Mouse (Mus musculus) heart, embryonic 14.5 days (tissue): ENCODE data around the gene Sulf2. TPM values are rescaled to one million over a fixed set of nuclear protein-coding genes. Genes with fewer than 3 reads are reported as not detected.
A peak's percentile ranks its signal among the peaks of the same experiment; 100 is the strongest.

ENCODE experiments used
- ATAC-seq: fragments of 200-750 bp; cut with Nextera tagmentation; 2 replicates; pipeline ENCODE4 v1.8.0; 2017; ENCODE audit warnings: low read depth, moderate TSS enrichment; ENCODE audit not compliant: insufficient number of reproducible peaks, insufficient read depth, low FRiP score
- H3K27ac ChIP-seq, 2 experiments: fragments of 200-500 bp in 1 of 2; fragments of 300-500 bp in 1 of 2; sonication (generic) in 1 of 2; replicated peaks in 1 of 2; 2 replicates each; pipeline ENCODE4 v1.5.1; 2012 to 2014; ENCODE audit warnings: low read depth in 2 of 2, low read length in 2 of 2, control low read depth in 1 of 2, mild to moderate bottlenecking in 1 of 2, mixed read lengths in 1 of 2; ENCODE audit not compliant: control insufficient read depth in 1 of 2, insufficient read depth in 1 of 2
- H3K27me3 ChIP-seq: fragments of 300-500 bp; sonication (generic); 2 replicates; pipeline ENCODE4 v1.6.1; 2014; ENCODE audit warnings: mild to moderate bottlenecking, low read length, control low read depth; ENCODE audit not compliant: control insufficient read depth, insufficient read depth
- H3K36me3 ChIP-seq: fragments of 300-500 bp; sonication (generic); 2 replicates; pipeline ENCODE4 v1.6.1; 2014; ENCODE audit warnings: mild to moderate bottlenecking, control low read depth, low read length, mixed read lengths; ENCODE audit not compliant: control insufficient read depth, insufficient read depth
- H3K4me1 ChIP-seq, 2 experiments: fragments of 200-500 bp in 1 of 2; fragments of 300-500 bp in 1 of 2; sonication (generic) in 1 of 2; 2 replicates each; pipeline ENCODE4 v1.6.1; 2012 to 2014; ENCODE audit warnings: low read length in 2 of 2, control low read depth in 1 of 2, mixed read lengths in 1 of 2; ENCODE audit not compliant: control insufficient read depth in 2 of 2, insufficient read depth in 2 of 2
- H3K4me2 ChIP-seq: fragments of 300-500 bp; sonication (generic); 2 replicates; pipeline ENCODE4 v1.6.1; 2014; ENCODE audit warnings: mild to moderate bottlenecking, low read length
- H3K4me3 ChIP-seq, 2 experiments: fragments of 200-500 bp in 1 of 2; fragments of 300-500 bp in 1 of 2; sonication (generic) in 1 of 2; 2 replicates each; pipeline ENCODE4 v1.5.1; 2012 to 2014; ENCODE audit warnings: low read length in 2 of 2, mild to moderate bottlenecking in 2 of 2, control low read depth in 1 of 2, low read depth in 1 of 2, moderate library complexity in 1 of 2; ENCODE audit not compliant: control insufficient read depth in 1 of 2, insufficient read depth in 1 of 2
- H3K9ac ChIP-seq: fragments of 300-500 bp; sonication (generic); 2 replicates; pipeline ENCODE4 v1.6.1; 2014; ENCODE audit warnings: mild to moderate bottlenecking, low read length
- H3K9me3 ChIP-seq: fragments of 300-500 bp; sonication (generic); 2 replicates; pipeline ENCODE4 v1.6.1; 2016; ENCODE audit warnings: low read length, control low read depth; ENCODE audit not compliant: control insufficient read depth
- WGBS: fragments of 180-500 bp; shearing (Covaris S2); extraction: QIAGEN DNeasy Blood & Tissue Kit; methylation state at CpG from one replicate; pipeline ENCODE4 v1.1.7; 2014; 5-methylcytosine and 5-hydroxymethylcytosine counted together
- polyA plus RNA-seq: library from polyadenylated mRNA; unstranded; fragments of >200 nt; fragmentation: Nextera tagmentation; extraction: Ambion mirVana; gene quantifications from 2 replicates; pipeline ENCODE4 v1.2.1, GENCODE M21; 2014

Gene Sulf2
- polyA plus RNA-seq, 1 experiment from 2014 or later = 115 TPM

GRCm38 (mm10) chr2:166079231-166079630 is 76.2 kb downstream of the Sulf2 start:
- ATAC-seq = no peak
- Histone ChIP-seq H3K4me1 (peaks cover 23 to 48% of the 10 kb centered on the region in 2 experiments), H3K9me3 (no peaks in the 10 kb centered on the region), H3K4me3 (no peak overlapping the region), H3K4me2 (no peak overlapping the region), H3K27ac (0 out of 4 replicates have a peak overlapping the region, but pooled peaks of 1 of the 2 experiments have one; percentile 98), H3K9ac (no peak overlapping the region), H3K27me3 (no peaks in the 10 kb centered on the region), H3K36me3 (peaks cover 68% of the 10 kb centered on the region)
- WGBS = 93% methylated on average over 14 of the region's 14 CpGs

- H3K9ac ChIP-seq = no peak overlapping the region
- peaks cover 68% of the 10 kb centered on the region for H3K36me3 ChIP-seq
- no peak for ATAC-seq
- no peak overlapping the region for H3K4me3 ChIP-seq
- H3K4me2 ChIP-seq = no peak overlapping the region
- no peaks in the 10 kb centered on the region for H3K27me3 ChIP-seq
- H3K9me3 ChIP-seq = no peaks in the 10 kb centered on the region
- H3K27ac ChIP-seq = no peak overlapping the region
- peaks cover 23 to 35% of the 10 kb centered on the region in 2 experiments for H3K4me1 ChIP-seq
- WGBS = 81% methylated on average over 9 of the region's 9 CpGs
These were observed 78.1 kb downstream of the Sulf2 start for GRCm38 (mm10) chr2:166077371-166077770.

GRCm38 (mm10) chr2:166074322-166074721 is 81.1 kb downstream of the Sulf2 start:
- Histone ChIP-seq H3K27me3 (no peaks in the 10 kb centered on the region), H3K4me2 (no peak overlapping the region), H3K36me3 (peaks cover 90% of the 10 kb centered on the region), H3K9me3 (no peaks in the 10 kb centered on the region), H3K4me1 (peaks cover 0 to 6% of the 10 kb centered on the region in 2 experiments; a peak in 3 of 4 replicates), H3K27ac (no peak overlapping the region), H3K4me3 (no peak overlapping the region), H3K9ac (no peak overlapping the region)
- ATAC-seq = no peak
- WGBS = 65% methylated on average over 6 of the region's 6 CpGs

- H3K4me1 ChIP-seq = peaks cover 0 to 6% of the 10 kb centered on the region in 2 experiments; a peak in 3 of 4 replicates
- H3K27ac ChIP-seq = no peak overlapping the region
- no peak overlapping the region for H3K4me2 ChIP-seq
- H3K9me3 ChIP-seq = no peaks in the 10 kb centered on the region
- WGBS = 38% methylated on average over 10 of the region's 10 CpGs
- H3K36me3 ChIP-seq = peaks cover 91% of the 10 kb centered on the region
- no peaks in the 10 kb centered on the region for H3K27me3 ChIP-seq
- H3K9ac ChIP-seq = no peak overlapping the region
- no peak overlapping the region for H3K4me3 ChIP-seq
- no peak for ATAC-seq
These were observed 82.4 kb downstream of the Sulf2 start for GRCm38 (mm10) chr2:166073082-166073481.

GRCm38 (mm10) chr2:166071889-166072288 is 83.6 kb downstream of the Sulf2 start:
- Histone ChIP-seq H3K27me3 (no peaks in the 10 kb centered on the region), H3K9me3 (no peaks in the 10 kb centered on the region), H3K4me3 (no peak overlapping the region), H3K9ac (no peak overlapping the region), H3K4me1 (peaks cover 0 to 6% of the 10 kb centered on the region in 2 experiments; a peak in 3 of 4 replicates), H3K4me2 (no peak overlapping the region), H3K27ac (no peak overlapping the region), H3K36me3 (peaks cover 89% of the 10 kb centered on the region)
- 82% methylated on average over 9 of the region's 9 CpGs for WGBS
- no peak for ATAC-seq

DNA sequence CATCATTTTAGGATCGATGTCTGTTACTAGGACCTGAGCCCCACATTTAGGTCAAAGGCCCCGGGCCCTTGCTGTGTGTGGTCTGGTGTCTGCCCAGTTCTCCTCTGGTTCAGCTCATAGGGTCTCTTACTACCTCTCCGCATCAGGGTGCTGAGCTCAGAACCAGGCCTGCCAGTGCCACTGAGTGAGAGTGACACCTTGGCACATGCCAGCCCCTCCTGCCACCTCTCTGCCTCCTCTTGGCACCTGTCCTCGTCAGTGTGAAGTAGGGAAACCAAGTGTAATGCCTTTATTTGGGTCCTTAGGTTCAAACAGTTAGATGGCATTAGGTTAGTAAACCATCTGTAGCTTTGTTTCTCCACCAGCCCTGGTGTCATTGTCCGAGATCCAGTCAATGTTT is 84.0 kb downstream of the Sulf2 start:
- WGBS = 86% methylated on average over 5 of the region's 5 CpGs
- peaks cover 90% of the 10 kb centered on the region for H3K36me3 ChIP-seq

GRCm38 (mm10) chr2:166069738-166070137 is 85.7 kb downstream of the Sulf2 start:
- Histone ChIP-seq H3K27me3 (no peaks in the 10 kb centered on the region), H3K4me3 (no peak overlapping the region), H3K4me2 (no peak overlapping the region), H3K9me3 (no peaks in the 10 kb centered on the region), H3K9ac (no peak overlapping the region), H3K36me3 (peaks cover 93% of the 10 kb centered on the region), H3K27ac (no peak overlapping the region), H3K4me1 (no peaks in the 10 kb centered on the region; a peak in 2 of 4 replicates)
- ATAC-seq = no peak
- 79% methylated on average over 7 of the region's 7 CpGs for WGBS

More for the DNA sequence above, 84.0 kb downstream of the Sulf2 start:
- H3K27ac ChIP-seq = no peak overlapping the region
- no peaks in the 10 kb centered on the region for H3K9me3 ChIP-seq
- no peak for ATAC-seq
- H3K4me1 ChIP-seq = peaks cover 0 to 5% of the 10 kb centered on the region in 2 experiments; a peak in 3 of 4 replicates
- no peak overlapping the region for H3K4me3 ChIP-seq
- H3K27me3 ChIP-seq = no peaks in the 10 kb centered on the region
- H3K4me2 ChIP-seq = no peak overlapping the region
- no peak overlapping the region for H3K9ac ChIP-seq

- ATAC-seq = no peak
- no peak overlapping the region for H3K27ac ChIP-seq
- H3K9me3 ChIP-seq = no peaks in the 10 kb centered on the region
- no peak overlapping the region for H3K9ac ChIP-seq
- peaks cover 93% of the 10 kb centered on the region for H3K36me3 ChIP-seq
- no peak overlapping the region for H3K4me3 ChIP-seq
- WGBS = 81% methylated on average over 5 of the region's 5 CpGs
- H3K4me1 ChIP-seq = no peaks in the 10 kb centered on the region; a peak in 2 of 4 replicates
- H3K4me2 ChIP-seq = no peak overlapping the region
- H3K27me3 ChIP-seq = no peaks in the 10 kb centered on the region
These were observed 86.3 kb downstream of the Sulf2 start for GRCm38 (mm10) chr2:166069164-166069563.
